Mouse (Mus musculus): ENCODE measurements at regions not wholly inside any gene's neighbourhood (a gene's known extent, or its start where the extent isn't known, plus 50 kb on each side); places are given as distances from the start of the nearest gene placed in this dataset.

- no peak overlapping the region for H3K27ac ChIP-seq (ENCODE audit: insufficient read depth, low read depth, low read length, poor library complexity, severe bottlenecking)
- H3K4me1 ChIP-seq (ENCODE audit: control insufficient read depth in 2 of 2, insufficient read depth in 2 of 2, low read length in 2 of 2, poor library complexity in 1 of 2), result no peaks in the 10 kb centered on the region
- H3K4me3 ChIP-seq (ENCODE audit: insufficient read depth in 1 of 2, low read depth in 1 of 2, low read length in 2 of 2, poor library complexity in 1 of 2, severe bottlenecking in 1 of 2), result no peak overlapping the region
- TF ChIP-seq CHD2 (IDR thresholded peaks at IDR 0.05; ENCODE audit: low read depth, low read length), result no peak
- TF ChIP-seq HCFC1 (IDR thresholded peaks at IDR 0.05; ENCODE audit: borderline replicate concordance, insufficient read depth, low read length), result no peak
- TF ChIP-seq ZC3H11A (IDR thresholded peaks at IDR 0.05; ENCODE audit: borderline replicate concordance, low read depth, low read length), result no peak
- no peak for TF ChIP-seq ZNF384 (IDR thresholded peaks at IDR 0.05; ENCODE audit: low read depth, low read length)
- no peak for TF ChIP-seq MAFK (IDR thresholded peaks at IDR 0.05; ENCODE audit: insufficient read depth, low read depth, low read length)
- H3K9ac ChIP-seq (ENCODE audit: insufficient read depth, low read depth, low read length, poor library complexity, severe bottlenecking), result no peak overlapping the region
- no peaks in the 10 kb centered on the region for H3K9me3 ChIP-seq (ENCODE audit: control insufficient read depth, insufficient read depth, low read depth, low read length)
- in situ Hi-C loops (cut with MboI; ENCODE audit: low sequenced_read_pairs in 2 of 2, unreplicated experiment in 2 of 2), result no loop called here
- no peak for DNase-seq (ENCODE audit: low read depth, low spot score)
- H3K36me3 ChIP-seq (ENCODE audit: control insufficient read depth, insufficient read depth, low read length, poor library complexity, severe bottlenecking), result no peaks in the 10 kb centered on the region
Measured at GRCm38 (mm10) chr19:59679191-59679590, 221.0 kb downstream of the Emx2 start.

DNA sequence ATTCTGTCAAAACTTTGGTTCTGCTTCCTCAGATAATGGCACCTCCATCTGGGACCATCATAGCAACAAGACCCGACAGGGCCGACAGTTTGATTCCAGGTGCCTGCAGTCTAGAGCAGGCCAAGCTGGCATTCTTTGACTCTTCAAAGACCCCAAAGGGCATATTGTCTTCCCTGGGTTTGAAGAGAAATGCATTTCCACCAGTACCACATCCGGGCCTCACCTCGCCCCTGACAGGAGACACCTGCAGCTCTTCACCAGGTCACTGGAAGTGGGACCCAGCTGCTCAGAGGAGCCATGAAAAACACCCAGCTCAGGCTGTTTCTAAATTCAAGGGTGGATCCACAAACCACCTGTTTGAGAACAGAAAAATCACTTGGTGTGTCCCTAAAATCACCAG is 222.2 kb downstream of the Emx2 start:
- Histone ChIP-seq H3K9ac (ENCODE audit: insufficient read depth, low read depth, low read length, poor library complexity, severe bottlenecking) (no peak overlapping the region), H3K27ac (ENCODE audit: insufficient read depth, low read depth, low read length, poor library complexity, severe bottlenecking) (no peak overlapping the region), H3K4me1 (ENCODE audit: control insufficient read depth in 2 of 2, insufficient read depth in 2 of 2, low read length in 2 of 2, poor library complexity in 1 of 2) (no peaks in the 10 kb centered on the region), H3K9me3 (ENCODE audit: control insufficient read depth, insufficient read depth, low read depth, low read length) (no peaks in the 10 kb centered on the region), H3K4me3 (ENCODE audit: insufficient read depth in 1 of 2, low read depth in 1 of 2, low read length in 2 of 2, poor library complexity in 1 of 2, severe bottlenecking in 1 of 2) (no peak overlapping the region), H3K36me3 (ENCODE audit: control insufficient read depth, insufficient read depth, low read length, poor library complexity, severe bottlenecking) (no peaks in the 10 kb centered on the region)
- TF ChIP-seq HCFC1 (IDR thresholded peaks at IDR 0.05; ENCODE audit: borderline replicate concordance, insufficient read depth, low read length), result no peak
- no peak for TF ChIP-seq ZC3H11A (IDR thresholded peaks at IDR 0.05; ENCODE audit: borderline replicate concordance, low read depth, low read length)
- no peak for TF ChIP-seq ZNF384 (IDR thresholded peaks at IDR 0.05; ENCODE audit: low read depth, low read length)
- no peak for TF ChIP-seq MAFK (IDR thresholded peaks at IDR 0.05; ENCODE audit: insufficient read depth, low read depth, low read length)
- no peak for TF ChIP-seq CHD2 (IDR thresholded peaks at IDR 0.05; ENCODE audit: low read depth, low read length)
- in situ Hi-C loops (cut with MboI; ENCODE audit: low sequenced_read_pairs in 2 of 2, unreplicated experiment in 2 of 2), result no loop called here
- DNase-seq (ENCODE audit: low read depth, low spot score), result no peak

DNA sequence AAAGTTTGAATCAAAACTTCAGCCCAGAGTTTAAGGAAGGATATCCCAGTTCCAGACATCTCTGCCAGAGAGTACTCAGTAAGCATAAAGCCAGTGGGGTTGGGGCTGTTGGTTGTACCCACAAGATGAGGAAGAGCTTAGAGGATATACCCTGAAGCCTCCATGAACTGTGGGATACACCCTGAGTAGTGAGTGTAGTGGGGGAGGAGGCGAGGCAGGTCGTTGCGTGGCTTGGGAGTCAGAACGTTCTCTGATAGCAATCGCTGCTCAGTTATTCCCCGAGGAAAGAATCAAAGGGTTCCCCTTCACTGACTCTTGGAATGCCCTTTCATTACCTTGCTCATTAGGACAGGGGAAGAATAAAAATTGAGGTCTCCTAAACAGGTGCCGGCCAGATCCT is 226.1 kb downstream of the Emx2 start:
- no peak for DNase-seq (ENCODE audit: low read depth, low spot score)
- H3K27ac ChIP-seq (ENCODE audit: insufficient read depth, low read depth, low read length, poor library complexity, severe bottlenecking), result no peak overlapping the region
- H3K36me3 ChIP-seq (ENCODE audit: control insufficient read depth, insufficient read depth, low read length, poor library complexity, severe bottlenecking), result no peaks in the 10 kb centered on the region
- H3K4me1 ChIP-seq (ENCODE audit: control insufficient read depth in 2 of 2, insufficient read depth in 2 of 2, low read length in 2 of 2, poor library complexity in 1 of 2), result no peaks in the 10 kb centered on the region
- no peak overlapping the region for H3K9ac ChIP-seq (ENCODE audit: insufficient read depth, low read depth, low read length, poor library complexity, severe bottlenecking)
- in situ Hi-C loops (cut with MboI; ENCODE audit: low sequenced_read_pairs in 2 of 2, unreplicated experiment in 2 of 2), result no loop called here
- no peak for TF ChIP-seq CHD2 (IDR thresholded peaks at IDR 0.05; ENCODE audit: low read depth, low read length)
- TF ChIP-seq MAFK (IDR thresholded peaks at IDR 0.05; ENCODE audit: insufficient read depth, low read depth, low read length), result no peak
- TF ChIP-seq HCFC1 (IDR thresholded peaks at IDR 0.05; ENCODE audit: borderline replicate concordance, insufficient read depth, low read length), result no peak
- no peak for TF ChIP-seq ZNF384 (IDR thresholded peaks at IDR 0.05; ENCODE audit: low read depth, low read length)
- TF ChIP-seq ZC3H11A (IDR thresholded peaks at IDR 0.05; ENCODE audit: borderline replicate concordance, low read depth, low read length), result no peak
- no peak overlapping the region for H3K4me3 ChIP-seq (ENCODE audit: insufficient read depth in 1 of 2, low read depth in 1 of 2, low read length in 2 of 2, poor library complexity in 1 of 2, severe bottlenecking in 1 of 2)
- H3K9me3 ChIP-seq (ENCODE audit: control insufficient read depth, insufficient read depth, low read depth, low read length), result no peaks in the 10 kb centered on the region

GRCm38 (mm10) chr19:59685826-59686717 is 227.9 kb downstream of the Emx2 start:
- no peaks in the 10 kb centered on the region for H3K36me3 ChIP-seq (ENCODE audit: control insufficient read depth, insufficient read depth, low read length, poor library complexity, severe bottlenecking)
- H3K4me3 ChIP-seq (ENCODE audit: insufficient read depth in 1 of 2, low read depth in 1 of 2, low read length in 2 of 2, poor library complexity in 1 of 2, severe bottlenecking in 1 of 2), result no peak overlapping the region
- TF ChIP-seq ZC3H11A (IDR thresholded peaks at IDR 0.05; ENCODE audit: borderline replicate concordance, low read depth, low read length), result no peak
- no peak for TF ChIP-seq ZNF384 (IDR thresholded peaks at IDR 0.05; ENCODE audit: low read depth, low read length)
- TF ChIP-seq HCFC1 (IDR thresholded peaks at IDR 0.05; ENCODE audit: borderline replicate concordance, insufficient read depth, low read length), result no peak
- no peak for TF ChIP-seq MAFK (IDR thresholded peaks at IDR 0.05; ENCODE audit: insufficient read depth, low read depth, low read length)
- TF ChIP-seq CHD2 (IDR thresholded peaks at IDR 0.05; ENCODE audit: low read depth, low read length), result no peak
- no peak for DNase-seq (ENCODE audit: low read depth, low spot score)
- no peaks in the 10 kb centered on the region for H3K4me1 ChIP-seq (ENCODE audit: control insufficient read depth in 2 of 2, insufficient read depth in 2 of 2, low read length in 2 of 2, poor library complexity in 1 of 2)
- H3K27ac ChIP-seq (ENCODE audit: insufficient read depth, low read depth, low read length, poor library complexity, severe bottlenecking), result no peak overlapping the region
- no peaks in the 10 kb centered on the region for H3K9me3 ChIP-seq (ENCODE audit: control insufficient read depth, insufficient read depth, low read depth, low read length)
- H3K9ac ChIP-seq (ENCODE audit: insufficient read depth, low read depth, low read length, poor library complexity, severe bottlenecking), result no peak overlapping the region
- in situ Hi-C loops (cut with MboI; ENCODE audit: low sequenced_read_pairs in 2 of 2, unreplicated experiment in 2 of 2), result no loop called here
